Comparison of ENCODE assay signal across 17 mouse cellular contexts in genomic region chr16:10659211-10659610, GRCm38 (mm10).
"Had no signal": no experiment of that assay in that cellular context is flagged by ENCODE, and none has a peak within 500 bp of the region (broad histone marks: within the 10 kb centered on the region; RNA-seq: fewer than 3 reads in every experiment).

No protein-coding gene starts in this region.

- H3K4me1 ChIP-seq: neural tube, embryonic 12.5 days had no signal

- H3K27ac ChIP-seq: kidney, postnatal 0 days; limb, embryonic 13.5 days; liver, embryonic 13.5 days; neural tube, embryonic 12.5 days; neural tube, embryonic 15.5 days; stomach, postnatal 0 days had no signal

- H3K9me3 ChIP-seq: limb, embryonic 13.5 days; liver, embryonic 13.5 days; neural tube, embryonic 12.5 days; neural tube, embryonic 15.5 days had no signal

- H3K27me3 ChIP-seq: limb, embryonic 13.5 days; neural tube, embryonic 12.5 days; neural tube, embryonic 15.5 days had no signal

- H3K4me2 ChIP-seq: limb, embryonic 13.5 days; liver, embryonic 13.5 days; neural tube, embryonic 12.5 days; neural tube, embryonic 15.5 days had no signal

- H3K9ac ChIP-seq: limb, embryonic 13.5 days; liver, embryonic 13.5 days; neural tube, embryonic 12.5 days; neural tube, embryonic 15.5 days had no signal

- H3K4me3 ChIP-seq: limb, embryonic 13.5 days; liver, embryonic 13.5 days; neural tube, embryonic 12.5 days; neural tube, embryonic 15.5 days had no signal

- H3K36me3 ChIP-seq: limb, embryonic 13.5 days; liver, embryonic 13.5 days; neural tube, embryonic 12.5 days; neural tube, embryonic 15.5 days had no signal

- DNase-seq: kidney, postnatal 25 days; left cerebral cortex, postnatal 4 days; liver, embryonic 13.5 days; lung, adult 2 months; lung, postnatal 14 days; lung, postnatal 4 days; midbrain, embryonic 14.5 days; right cerebral cortex, adult 18-20 months; right cerebral cortex, postnatal 14 days; right cerebral cortex, postnatal 4 days; thymus, adult 2 months; thymus, postnatal 14 days had no signal
